Mouse (Mus musculus) embryo, embryonic 10.5 days (tissue): ENCODE data around the gene Arhgap1.
A peak's percentile ranks its signal among the peaks of the same experiment; 100 is the strongest.
"Not testable (repeated sequence)": the region's sequence is repeated elsewhere in the genome, so short reads cannot be mapped to it uniquely, and the experiment has no call there.

Experiments used
- DNase-seq: peaks from one replicate; pipeline ENCODE4 v3.0.0-alpha.2; 2015; ENCODE audit warnings: low spot score

Arhgap1 gene

DNA sequence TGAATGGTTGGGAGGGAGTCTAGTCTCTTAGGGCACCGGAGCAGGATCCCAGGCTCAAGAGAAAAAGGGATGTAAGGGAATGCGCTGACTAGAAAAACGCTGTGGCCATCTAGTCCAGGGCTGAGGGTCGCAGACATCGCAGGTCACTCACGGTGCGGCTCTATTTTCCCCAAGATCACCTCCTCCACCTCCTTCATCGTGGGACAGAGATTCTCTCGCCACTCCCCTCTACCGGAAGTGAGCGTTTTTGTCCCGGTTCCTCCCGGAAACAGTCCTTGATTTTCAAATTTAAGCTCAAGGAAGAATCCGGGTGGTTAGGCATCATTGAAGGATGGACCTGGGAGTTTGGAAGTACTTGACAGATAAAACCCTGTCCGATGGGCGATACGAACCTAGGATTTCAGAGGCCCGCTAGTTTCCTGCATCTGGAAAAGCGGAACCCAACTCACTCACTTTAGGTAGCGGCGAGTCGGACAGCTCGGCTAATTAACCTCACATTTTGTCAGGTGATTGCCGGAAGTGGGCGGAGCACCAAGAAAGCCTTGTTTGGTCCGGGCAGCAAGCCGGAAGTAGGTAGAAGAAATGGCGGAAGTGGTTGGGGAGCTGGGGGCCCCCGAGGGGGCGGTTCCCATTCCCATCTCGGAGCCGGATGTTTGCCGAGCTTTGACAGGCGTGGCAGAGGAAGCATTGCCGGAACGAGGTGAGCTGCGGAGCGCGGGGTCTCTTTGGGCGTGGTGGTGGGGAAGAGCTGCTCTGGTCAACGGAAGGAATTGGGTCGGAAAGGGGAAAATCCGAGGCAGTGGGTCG is at the start of gene Arhgap1, which contains the start of gene Zfp408:
TSS of gene Arhgap1 (plus strand) at position 308 of the 807 bp plus-strand sequence.
TSS of gene Zfp408 (minus strand) at position 239 of the 807 bp plus-strand sequence.
- peak; percentile 99 for DNase-seq

DNA sequence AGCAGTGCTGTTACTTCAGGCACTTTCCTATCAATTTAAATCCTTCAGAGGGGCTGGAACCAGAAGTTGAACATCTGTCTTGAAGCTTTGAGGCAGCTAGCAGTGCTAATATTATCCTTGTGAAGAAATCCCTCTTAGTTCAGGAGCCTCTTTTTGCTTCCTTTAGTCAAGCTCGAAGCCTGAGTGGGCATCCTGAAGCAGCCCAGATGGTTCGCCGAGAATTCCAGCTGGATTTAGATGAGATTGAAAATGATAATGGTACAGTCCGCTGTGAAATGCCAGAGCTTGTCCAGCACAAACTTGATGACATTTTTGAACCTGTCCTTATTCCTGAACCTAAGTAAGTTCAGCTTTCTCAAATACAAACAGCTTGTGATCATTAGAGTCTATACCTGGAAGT is 49.2 kb upstream of the Arhgap1 start:
- DNase-seq, result no peak

DNA sequence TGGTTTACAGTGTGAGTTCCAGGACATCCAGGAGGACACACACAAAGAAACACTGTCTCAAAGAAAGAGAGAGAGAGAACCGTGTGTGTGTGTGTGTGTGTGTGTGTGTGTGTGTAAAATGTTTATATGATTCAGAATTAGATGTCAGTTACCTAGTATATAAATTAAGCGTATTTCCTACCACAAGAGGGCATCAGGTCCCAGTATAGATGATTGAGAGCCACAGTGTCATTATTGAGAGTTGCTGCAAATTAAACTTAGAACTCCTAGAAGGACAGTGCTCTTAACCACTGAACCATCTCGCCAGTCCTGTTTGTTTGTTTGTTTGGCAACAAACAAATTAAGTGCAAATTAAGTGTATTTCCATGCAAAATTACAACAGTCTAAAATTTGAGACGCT is 47.3 kb upstream of the Arhgap1 start:
- no peak for DNase-seq

DNA sequence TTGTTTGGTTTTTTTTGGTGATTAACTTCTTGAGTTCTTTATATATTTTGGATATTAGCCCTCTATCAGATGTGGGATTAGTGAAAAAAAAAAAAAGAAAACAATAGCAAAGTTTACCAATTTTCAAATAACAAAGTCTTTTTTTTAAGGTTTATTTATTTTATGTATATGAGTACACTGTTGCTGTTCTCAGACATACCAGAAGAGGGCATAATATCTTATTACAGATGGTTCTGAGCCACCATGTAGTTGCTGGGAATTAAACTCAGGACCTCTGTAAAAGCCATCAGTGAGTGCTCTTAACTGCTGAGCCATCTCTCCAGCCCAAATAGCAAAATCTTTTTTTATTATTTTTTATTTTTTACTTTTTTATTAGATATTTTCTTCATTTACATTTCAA is 40.3 kb upstream of the Arhgap1 start:
- DNase-seq, result not testable (repeated sequence)

DNA sequence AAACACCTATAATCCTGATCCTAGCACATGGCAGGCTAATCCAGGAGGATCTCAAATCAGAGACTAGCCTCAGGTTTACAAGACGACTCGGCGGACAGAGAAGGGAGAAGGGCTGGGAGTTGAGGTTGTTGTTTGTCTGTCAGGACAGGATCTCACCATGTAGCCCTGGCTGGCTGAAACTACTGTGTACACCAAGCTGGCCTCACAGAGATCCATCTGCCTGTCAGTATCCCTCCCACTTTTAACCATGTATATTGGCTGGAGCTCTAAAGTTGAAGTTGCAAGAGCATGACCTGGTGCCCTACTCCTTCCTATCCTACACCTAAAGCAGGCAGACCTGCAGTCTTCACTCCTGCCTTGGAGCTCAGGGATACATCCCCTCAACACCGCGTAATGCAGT is 27.3 kb upstream of the Arhgap1 start:
- no peak for DNase-seq

DNA sequence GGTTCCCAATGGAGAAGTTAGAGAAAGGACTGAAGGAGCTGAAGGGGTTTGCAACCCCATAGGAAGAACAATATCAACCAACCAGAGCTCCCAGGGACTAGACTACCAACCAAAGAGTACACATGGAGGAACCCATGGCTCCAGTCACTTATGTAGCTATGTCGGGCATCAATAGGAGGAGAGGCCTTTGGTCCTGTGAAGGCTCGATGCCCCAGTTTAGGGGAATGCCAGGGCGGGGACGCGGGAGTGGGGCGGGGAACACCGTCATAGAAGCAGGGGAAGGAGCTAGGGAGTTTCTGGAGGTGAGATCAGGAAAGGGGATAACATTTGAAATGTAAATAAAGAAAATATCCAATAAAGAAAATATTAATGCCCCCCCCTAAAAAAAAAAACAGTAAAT is 26.3 kb upstream of the Arhgap1 start:
- DNase-seq, result not testable (repeated sequence)

DNA sequence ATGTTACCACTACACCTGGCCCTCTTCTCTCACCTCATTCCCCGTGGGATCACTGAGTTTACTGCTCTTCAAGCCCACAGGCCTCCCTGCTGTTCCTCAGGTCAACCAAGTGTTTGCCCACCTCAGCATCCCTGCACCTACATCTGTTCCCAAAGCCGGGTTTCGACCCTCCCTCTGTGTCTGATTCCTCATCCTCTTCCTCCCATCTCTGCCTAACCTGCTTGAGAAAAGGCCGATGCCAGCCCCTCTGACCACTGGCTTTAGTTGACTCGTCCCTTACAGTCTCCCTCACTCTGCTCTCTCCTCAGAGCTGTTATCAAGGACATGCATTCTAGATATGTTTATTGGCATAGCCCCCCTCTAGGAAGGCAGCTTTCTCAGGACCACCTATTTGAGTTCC is 22.2 kb upstream of the Arhgap1 start:
- no peak for DNase-seq

DNA sequence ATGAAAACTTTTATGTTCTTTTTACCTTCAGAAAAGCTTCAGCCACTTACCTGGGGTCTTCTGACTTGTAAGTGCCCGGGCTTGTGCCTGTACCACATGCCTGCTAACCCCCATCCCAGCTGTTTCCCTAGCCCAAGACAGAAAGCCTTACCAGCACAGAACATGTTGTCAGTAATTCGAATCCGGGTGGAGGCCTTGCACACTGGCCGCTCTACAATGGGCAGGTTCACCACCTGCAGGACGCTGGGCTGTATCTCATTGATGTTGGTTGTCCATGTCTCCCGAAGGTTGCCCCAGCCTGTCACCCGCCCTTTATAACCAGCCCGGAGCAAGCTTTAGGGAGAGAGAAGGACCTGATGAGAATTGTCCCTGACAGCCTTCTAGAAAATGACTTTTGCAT is 21.5 kb upstream of the Arhgap1 start:
- DNase-seq, result no peak

DNA sequence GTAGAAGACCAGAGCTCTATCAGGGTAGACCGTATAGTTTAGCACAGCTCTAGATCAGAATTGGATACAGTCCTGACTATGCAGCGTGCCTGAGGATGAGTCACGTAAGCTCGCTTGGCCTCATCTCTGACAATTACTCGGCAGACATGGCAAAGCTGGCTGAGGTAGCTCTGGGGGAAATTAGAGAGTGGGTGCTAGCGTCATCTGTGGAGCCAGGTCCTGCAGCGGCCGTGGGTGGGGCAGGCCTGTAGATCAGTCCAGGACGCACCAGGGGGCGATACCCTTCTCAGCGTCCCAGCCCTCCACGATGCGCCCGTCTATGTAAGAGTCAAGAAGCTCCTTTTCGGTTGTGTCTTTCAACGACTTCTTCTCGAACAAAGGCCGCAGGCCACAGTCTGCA is 20.0 kb upstream of the Arhgap1 start:
- no peak for DNase-seq

DNA sequence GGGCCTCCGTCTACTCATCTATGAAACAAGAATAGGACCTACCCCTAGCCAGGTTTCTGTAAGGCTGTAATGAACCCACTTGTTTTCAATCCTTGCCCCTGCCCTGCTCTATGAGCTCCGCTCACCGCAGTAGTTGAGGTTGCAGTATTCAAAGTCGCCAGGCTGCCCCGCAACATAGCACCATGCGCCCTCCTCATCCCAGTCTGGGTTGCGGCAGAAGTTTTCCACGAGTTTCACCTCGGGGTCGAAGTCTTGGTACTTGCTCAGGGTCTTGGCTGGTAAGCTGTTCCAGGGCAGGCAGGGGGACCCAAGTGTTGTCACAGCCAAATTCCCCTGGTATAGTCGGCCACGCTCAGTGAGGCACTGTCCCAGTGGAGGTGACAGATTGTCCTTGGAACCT is 19.3 kb upstream of the Arhgap1 start:
- DNase-seq, result no peak

DNA sequence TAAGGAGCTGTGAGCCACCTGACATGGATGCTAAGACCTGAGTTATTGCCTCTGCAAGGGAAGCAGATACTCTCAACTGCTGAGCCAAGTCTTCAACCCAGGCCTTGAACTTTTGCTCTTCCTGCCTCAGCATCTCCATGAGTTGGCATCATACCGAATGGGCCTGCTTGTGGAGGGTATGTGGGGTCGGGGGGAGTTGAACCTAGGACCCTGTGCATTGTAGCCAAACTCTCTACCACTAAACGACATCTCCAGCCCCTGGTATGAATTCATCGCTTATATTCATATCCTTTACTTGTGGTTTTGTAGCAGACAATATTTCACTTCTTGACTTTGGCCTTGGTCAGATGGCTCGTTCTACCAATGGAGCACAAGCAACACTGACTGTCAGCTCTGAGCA is 17.8 kb upstream of the Arhgap1 start:
- DNase-seq, result no peak

DNA sequence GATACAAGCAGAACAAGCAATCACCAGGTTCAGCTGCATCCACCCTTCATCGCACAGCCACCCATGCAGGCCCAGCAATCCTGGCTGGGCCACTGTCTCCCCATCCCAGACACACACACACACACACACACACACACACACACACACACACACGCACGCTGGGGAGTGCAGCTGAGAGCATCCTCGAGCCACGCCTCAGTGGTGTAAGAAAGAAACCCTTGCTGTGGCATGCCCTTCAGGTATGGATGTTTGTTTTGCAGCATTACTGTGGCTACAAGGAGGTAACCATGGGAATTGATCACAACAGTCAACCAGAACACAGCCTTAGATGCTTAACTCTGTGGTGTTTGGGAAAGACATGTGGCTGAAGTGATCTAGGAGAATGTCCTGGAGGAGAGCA is 17.3 kb upstream of the Arhgap1 start:
- no peak for DNase-seq

DNA sequence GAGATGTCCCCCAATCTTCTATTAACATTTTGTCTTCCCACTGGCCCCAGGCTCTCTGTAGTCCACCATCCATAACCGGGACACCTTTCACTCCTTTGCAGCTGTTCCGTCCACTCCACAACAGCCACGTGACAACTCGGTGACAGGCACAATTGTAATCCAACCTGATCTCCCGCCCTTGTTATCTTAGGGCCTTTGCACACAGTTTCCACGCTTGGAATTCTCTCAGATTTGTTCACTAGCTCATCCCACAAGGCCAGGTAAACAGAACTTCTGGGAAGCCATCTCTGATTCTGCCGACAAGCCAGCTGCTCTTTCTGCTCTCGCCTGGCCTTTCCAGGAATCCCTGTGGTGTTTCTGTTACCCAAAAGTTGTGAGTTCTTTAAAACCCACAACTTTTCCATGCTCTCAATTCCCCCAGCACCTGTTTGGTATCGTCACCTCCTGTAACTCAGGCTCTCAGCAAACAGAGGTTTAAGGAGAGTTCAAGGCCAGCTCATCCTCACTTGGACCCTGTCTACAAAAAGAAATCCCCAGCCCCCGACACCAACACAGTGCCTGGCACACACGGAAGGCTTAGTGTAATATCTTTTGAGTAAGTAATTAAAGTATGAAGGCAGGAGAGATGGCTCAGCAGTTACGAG is 16.2 kb upstream of the Arhgap1 start:
- no peak for DNase-seq

DNA sequence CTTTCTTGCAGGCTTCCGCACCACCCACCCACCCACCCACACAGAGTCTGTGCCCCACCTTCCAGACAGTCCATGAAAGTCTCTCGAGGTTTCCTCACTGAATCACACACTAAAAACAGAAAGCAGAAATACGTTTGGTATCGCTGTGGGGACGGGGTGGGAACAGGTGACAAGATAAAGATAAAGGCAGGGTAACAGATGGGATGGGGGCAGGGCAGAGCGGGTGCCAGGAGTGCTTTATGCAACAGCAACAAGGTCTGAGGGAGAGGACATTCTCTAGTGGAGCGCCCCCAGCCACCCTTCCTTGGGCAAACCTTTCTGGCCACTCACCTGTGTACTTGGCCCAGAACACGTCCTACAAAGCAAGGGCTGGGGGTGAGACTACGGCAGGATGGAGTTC is 14.8 kb upstream of the Arhgap1 start:
- DNase-seq, result no peak

DNA sequence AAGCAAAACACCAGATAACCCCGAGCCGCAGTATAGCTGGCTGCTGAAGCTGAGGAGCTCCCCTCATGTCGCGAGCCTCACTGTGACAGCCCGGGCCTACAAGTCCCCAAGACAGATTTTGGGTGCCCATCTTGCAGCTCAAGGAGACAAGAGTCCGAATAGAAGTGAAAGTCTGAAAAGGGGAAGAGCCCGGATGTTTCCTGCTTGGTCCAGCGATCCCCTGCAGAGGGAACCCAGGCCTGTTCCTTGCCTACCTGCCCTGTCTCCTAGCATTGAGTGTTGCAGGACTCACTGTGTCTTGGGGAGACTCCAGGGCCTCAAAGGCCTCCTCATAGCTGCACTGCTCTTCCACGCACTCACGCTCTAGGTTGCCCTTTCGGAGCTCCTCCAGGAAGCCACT is 14.2 kb upstream of the Arhgap1 start:
- no peak for DNase-seq

DNA sequence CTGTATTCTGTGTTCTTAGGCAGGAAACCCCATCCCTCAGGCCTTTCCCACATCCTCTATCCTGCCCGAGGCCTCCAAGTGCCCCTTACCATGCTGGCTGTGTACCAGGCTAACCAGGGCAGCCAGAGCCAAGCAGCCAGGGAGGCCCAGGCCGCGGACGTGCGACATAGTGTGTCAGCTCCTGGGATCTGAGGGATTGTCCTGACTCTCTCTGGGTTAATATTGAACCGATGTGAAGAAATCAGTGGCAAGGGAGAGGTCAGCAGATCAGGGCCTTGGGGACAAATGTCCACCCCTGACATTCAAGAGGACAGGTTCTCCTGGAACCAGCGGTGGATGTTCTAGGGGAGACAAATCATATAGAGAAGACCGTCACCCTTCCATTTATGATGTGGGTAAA is 13.4 kb upstream of the Arhgap1 start, which contains the start of gene F2:
TSS of gene F2 (minus strand) at position 186 of the 400 bp plus-strand sequence.
- no peak for DNase-seq

DNA sequence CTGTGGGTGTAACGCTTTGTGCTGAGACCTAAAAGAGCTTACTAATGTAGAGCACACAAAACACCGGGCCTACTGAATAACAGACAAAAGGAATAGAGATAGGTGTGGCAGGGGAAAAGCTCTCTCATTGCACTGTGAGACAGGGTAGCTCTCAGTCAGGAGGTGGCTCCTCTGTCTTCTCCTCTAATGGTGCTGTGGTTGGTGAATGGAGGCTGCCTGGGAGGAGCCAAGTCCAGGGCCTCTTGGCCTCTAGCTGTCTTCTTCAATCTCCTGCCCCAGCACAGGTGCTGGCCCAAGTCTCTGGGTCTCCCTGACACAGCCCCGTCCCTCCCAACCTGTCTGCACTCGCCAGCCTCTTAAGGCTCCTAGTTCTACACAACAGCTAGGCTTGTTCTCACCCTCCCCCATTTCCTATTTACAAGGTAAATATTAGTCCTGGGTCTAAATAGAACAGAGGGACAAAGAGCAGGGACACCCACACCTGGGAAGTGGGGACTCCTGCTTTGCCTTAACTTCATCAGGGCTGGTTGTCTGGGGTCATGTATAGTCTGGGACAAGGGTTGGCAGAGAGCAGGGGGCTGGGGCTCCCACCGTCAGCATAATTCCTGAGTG is 12.8 kb upstream of the Arhgap1 start:
- DNase-seq, result no peak

DNA sequence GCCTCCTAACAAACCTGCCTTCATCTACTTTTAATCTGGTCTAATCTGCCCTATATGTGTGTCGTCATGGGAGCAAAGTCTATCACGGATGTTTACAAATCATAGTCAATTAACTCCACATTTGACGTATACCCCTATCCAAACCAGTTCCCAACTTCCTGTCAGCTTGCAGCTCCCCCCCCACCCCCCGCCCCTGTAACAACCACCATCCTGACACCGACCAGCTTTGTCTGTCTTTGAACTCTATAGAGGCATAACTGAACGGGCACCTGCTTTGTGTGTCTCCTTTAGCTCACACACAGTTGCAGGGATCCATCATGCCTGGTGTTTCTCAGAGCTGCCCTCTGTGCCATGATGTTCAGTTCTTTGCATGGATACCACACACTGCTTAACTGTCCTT is 10.7 kb upstream of the Arhgap1 start:
- no peak for DNase-seq

DNA sequence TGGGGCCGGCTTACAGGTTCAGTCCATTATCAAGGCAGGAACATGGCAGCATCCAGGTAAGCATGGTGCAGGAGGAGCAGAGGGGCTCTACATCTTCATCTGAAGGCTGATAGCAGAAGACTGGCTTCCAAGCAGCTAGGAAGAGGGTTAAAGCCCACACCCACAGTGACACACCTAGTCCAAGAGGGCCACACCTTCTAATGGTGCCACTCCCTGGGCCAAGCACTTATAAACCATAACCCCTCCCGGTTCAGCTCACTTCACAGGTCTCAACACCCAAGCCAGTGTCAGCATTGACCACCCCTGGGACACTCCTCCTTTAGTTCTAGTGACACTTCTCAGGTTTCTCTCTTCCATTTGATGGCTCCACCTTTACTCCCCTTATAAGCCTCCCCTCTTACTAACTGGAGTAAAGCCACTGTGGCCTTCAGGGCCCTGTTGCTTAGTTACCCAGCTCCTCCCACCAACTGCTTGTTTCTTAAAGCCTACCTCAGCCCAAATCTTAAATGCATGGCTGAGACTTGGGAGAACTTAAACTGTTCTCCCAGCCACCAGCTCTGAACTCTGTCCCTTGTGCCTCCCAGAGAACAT is 6.7 kb upstream of the Arhgap1 start:
- no peak for DNase-seq

DNA sequence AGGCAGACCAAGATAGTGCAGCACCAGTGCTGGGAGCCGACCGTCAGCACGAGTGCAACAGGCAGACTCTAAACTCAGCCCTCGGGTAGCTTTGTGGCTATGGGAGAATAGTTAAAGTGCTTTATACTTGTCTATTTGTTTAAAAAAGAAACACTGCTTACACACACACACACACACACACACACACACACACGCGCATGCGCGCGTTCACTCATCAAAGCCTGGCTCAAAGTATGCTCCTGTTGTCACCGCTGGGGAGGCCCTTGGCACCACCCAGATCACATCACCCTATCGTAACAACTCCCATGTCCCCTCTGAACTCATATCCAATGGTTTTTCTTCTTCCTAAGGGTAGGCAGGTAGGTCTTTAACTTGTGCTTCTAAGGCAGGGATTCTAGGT is 5.6 kb upstream of the Arhgap1 start:
- no peak for DNase-seq

DNA sequence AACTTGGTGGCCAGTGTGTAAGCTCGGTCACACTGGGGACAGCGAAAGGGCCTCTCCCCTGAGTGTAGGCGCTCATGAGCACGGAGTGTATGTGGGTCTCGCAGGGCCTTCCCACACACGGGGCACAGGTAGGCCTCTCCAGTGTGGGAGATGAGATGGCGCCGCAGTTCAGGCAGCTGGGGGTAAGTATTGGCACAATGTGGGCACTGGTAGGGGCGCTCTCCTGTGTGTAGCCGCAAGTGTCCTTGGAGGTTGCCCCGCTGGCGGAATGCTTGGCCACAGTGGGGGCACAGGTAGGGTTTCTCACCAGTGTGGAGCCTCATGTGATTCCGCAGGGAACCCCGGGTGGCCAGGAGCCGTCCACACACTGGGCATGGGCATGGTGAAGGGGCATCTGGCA is 4.3 kb upstream of the Arhgap1 start:
- DNase-seq, result no peak

DNA sequence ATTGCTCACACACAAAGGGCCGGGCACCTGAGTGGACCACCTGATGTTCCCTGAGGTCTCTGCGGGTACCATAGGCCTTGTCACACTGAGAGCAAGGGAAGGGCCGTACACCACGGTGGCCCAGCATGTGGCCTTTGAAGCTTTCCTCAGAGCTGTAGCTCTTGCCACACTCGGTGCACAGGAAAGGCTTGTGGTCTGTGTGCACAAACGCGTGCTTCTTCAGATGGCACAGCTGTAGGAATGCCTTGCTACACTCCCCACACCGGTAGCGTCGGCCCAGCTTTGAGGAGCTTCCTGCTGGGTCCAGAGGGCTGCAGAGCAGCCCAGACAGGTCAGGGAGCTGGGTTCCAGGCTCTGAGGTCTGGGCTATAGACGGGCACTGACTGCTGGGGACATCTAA is 3.8 kb upstream of the Arhgap1 start:
- no peak for DNase-seq

DNA sequence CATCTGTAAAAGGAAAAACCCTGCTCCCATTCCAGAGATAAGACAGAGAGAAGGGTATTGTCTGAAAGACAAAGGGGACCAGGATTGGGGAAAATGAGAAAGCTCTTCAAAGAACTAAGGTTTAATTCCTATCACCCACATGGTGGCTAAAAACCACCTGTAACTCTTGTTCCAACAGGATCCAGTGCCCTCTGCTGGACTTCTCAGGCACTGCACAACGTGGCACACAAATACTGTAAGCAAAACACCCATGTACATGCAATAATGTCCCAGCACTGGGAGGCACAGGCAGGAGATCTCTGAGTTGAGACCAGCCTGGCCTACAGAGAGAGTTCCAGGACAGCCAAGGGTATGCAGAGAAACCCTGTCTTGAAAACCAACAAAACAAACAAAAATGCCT is 2.9 kb upstream of the Arhgap1 start:
- peak; percentile 75 for DNase-seq
